Mouse (Mus musculus): ENCODE results near the gene Tmprss9.

- TF ChIP-seq CTCF (IDR thresholded peaks at IDR 0.05; ENCODE audit: insufficient read depth, low read depth, low read length) (no peak), POLR2A (IDR thresholded peaks at IDR 0.05; ENCODE audit: insufficient read depth, low read depth, low read length) (no peak)
Observed at GRCm38 (mm10) chr10:80915736-80916135, 44.1 kb downstream of the Tmprss9 start.
